Mouse (Mus musculus): ENCODE measurements at regions not wholly inside any gene's neighbourhood (a gene's known extent, or its start where the extent isn't known, plus 50 kb on each side); places are given as distances from the start of the nearest gene placed in this dataset.

DNA sequence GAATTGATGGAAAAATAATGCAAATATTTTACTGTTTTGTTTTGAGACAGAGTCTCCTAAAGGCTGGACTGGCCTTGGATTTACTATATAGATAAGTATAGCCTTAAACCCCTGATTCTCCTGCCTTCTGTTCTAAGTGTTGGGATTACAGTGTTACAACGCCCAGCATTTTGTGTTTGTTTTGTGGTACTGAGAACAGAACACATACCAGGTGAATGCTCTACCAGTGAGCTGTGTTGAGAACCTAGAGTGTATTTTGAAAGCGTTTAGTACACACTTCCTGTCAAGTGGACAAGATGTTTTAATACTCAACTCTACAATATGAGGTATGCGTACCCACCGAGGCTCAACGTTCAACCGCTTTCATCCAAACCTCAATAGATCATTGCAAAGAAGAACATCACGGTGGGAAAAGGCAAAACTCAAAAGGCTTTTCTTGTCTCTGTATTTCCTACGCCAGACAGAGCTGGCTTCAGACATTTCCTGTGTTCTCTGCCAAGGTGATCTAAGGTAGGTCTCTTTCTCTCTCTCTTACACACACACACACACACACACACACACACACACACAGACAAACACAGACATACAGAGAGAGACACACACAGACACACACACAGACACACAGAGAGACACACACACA is 104.3 kb upstream of the Cpm start:
- no peak overlapping the region for H3K9ac ChIP-seq (ENCODE audit: low read length)
- H3K4me2 ChIP-seq (ENCODE audit: low read depth, low read length) = no peak overlapping the region
- no peak for ATAC-seq (replicated peaks; ENCODE audit: extremely low read depth, insufficient read depth, low FRiP score)
- no peak overlapping the region for H3K4me3 ChIP-seq (ENCODE audit: low read length)
- H3K36me3 ChIP-seq (ENCODE audit: control insufficient read depth, insufficient read depth) = no peaks in the 10 kb centered on the region
- 72% methylated on average over 8 of the region's 8 CpGs for WGBS
- H3K27ac ChIP-seq (ENCODE audit: low read length) = no peak overlapping the region
- H3K4me1 ChIP-seq (ENCODE audit: control insufficient read depth, insufficient read depth, low read length) = no peaks in the 10 kb centered on the region
- H3K9me3 ChIP-seq (replicated peaks; ENCODE audit: control insufficient read depth, low read length) = no peaks in the 10 kb centered on the region
- H3K27me3 ChIP-seq (ENCODE audit: control insufficient read depth, insufficient read depth, low read length) = no peaks in the 10 kb centered on the region

DNA sequence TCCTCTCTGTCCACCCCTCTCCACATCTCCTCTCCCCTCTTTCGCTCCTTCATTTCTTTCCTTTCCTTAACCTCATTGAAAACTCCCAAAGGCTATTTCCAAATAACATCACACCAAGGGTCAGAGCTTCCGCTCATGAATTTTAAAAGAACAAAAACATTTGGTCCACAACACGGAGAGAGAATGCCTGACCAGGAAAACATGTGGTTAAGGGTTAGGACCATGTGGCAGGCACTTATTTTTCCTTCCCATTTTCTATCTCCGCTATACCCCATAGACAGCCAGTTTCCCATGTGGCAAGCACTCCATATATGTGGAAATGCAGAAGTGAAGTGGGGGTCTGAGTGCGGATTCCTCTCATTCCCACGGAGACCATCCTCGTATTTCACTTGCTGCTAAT is 105.2 kb upstream of the Cpm start:
- H3K36me3 ChIP-seq (ENCODE audit: control insufficient read depth, insufficient read depth) = no peaks in the 10 kb centered on the region
- H3K27me3 ChIP-seq (ENCODE audit: control insufficient read depth, insufficient read depth, low read length) = no peaks in the 10 kb centered on the region
- no peak overlapping the region for H3K4me2 ChIP-seq (ENCODE audit: low read depth, low read length)
- WGBS = 83% methylated on average over 7 of the region's 7 CpGs
- H3K9me3 ChIP-seq (replicated peaks; ENCODE audit: control insufficient read depth, low read length) = no peaks in the 10 kb centered on the region
- no peak overlapping the region for H3K27ac ChIP-seq (ENCODE audit: low read length)
- H3K4me1 ChIP-seq (ENCODE audit: control insufficient read depth, insufficient read depth, low read length) = no peaks in the 10 kb centered on the region
- H3K4me3 ChIP-seq (ENCODE audit: low read length) = no peak overlapping the region
- H3K9ac ChIP-seq (ENCODE audit: low read length) = no peak overlapping the region
- ATAC-seq (replicated peaks; ENCODE audit: extremely low read depth, insufficient read depth, low FRiP score) = no peak

DNA sequence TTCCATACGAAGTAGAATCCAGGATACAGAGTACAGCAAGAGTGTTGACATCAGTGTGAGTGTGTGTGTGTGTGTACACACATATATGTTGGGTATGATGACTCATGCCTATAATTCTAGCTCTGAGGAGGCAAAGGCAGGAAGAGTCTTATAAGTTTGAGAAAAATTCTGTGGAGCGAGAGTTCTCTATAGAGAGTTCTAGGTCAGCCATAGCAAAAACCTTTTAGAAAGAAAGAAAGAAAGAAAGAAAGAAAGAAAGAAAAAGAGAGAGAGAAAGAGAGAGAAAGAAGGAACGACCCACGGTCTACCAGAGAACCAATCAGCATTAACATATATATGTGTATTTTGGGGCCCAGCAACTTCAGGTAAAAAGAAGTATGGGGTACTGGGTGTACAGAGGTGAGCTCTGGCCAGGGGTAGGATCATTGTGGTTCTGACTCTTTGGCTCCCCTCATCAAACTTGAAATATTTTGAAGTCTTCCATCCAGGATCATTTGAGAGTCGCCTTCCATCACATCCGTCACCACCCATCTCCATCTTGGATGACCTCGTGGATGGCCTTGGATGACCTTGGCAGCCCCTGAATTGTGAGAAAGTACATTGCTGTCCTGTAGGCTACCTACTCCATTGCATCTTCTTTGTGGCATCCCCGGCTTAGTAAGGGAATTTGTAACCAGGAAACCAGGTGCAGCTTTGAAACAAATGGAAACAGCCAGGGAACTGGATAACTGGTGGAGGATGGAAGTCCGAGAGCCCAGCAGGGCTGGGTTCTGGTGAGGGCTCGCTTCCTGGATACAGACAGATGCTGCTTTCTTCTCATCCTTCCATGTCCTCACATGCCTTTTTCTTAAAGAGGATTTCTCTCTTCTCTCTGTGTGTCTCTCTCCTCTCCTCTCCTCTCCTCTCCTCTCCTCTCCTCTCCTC is 106.1 kb upstream of the Cpm start:
- Histone ChIP-seq H3K9ac (ENCODE audit: low read length) (no peak overlapping the region), H3K27ac (ENCODE audit: low read length) (no peak overlapping the region), H3K4me1 (ENCODE audit: control insufficient read depth, insufficient read depth, low read length) (no peaks in the 10 kb centered on the region), H3K9me3 (replicated peaks; ENCODE audit: control insufficient read depth, low read length) (no peaks in the 10 kb centered on the region), H3K27me3 (ENCODE audit: control insufficient read depth, insufficient read depth, low read length) (no peaks in the 10 kb centered on the region), H3K4me3 (ENCODE audit: low read length) (no peak overlapping the region), H3K36me3 (ENCODE audit: control insufficient read depth, insufficient read depth) (no peaks in the 10 kb centered on the region), H3K4me2 (ENCODE audit: low read depth, low read length) (no peak overlapping the region)
- no peak for ATAC-seq (replicated peaks; ENCODE audit: extremely low read depth, insufficient read depth, low FRiP score)
- 78% methylated on average over 10 of the region's 10 CpGs for WGBS

DNA sequence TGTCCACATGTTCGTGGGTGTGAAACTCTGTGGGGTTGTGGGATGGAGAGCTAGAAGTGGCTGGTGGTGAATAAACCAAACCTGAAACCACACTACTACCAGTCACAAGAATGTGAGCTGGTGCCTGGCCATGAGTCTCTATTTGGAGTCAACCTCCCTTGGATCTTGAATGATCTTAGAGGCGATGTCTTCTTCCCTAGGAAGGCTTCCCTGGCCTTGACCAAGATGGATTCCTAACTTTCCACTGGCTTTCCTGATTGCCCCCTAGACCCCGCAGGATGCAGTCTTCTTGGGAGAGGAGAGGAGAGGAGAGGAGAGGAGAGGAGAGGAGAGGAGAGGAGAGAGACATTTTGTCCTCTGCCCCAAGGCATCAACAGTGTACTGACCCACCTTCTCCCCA is 106.9 kb upstream of the Cpm start:
- Histone ChIP-seq H3K27me3 (ENCODE audit: control insufficient read depth, insufficient read depth, low read length) (no peaks in the 10 kb centered on the region), H3K4me3 (ENCODE audit: low read length) (no peak overlapping the region), H3K9ac (ENCODE audit: low read length) (no peak overlapping the region), H3K4me1 (ENCODE audit: control insufficient read depth, insufficient read depth, low read length) (no peaks in the 10 kb centered on the region; the same call in 1 of the 2 replicates), H3K36me3 (ENCODE audit: control insufficient read depth, insufficient read depth) (no peaks in the 10 kb centered on the region), H3K27ac (ENCODE audit: low read length) (no peak overlapping the region), H3K4me2 (ENCODE audit: low read depth, low read length) (no peak overlapping the region), H3K9me3 (replicated peaks; ENCODE audit: control insufficient read depth, low read length) (no peaks in the 10 kb centered on the region)
- ATAC-seq (replicated peaks; ENCODE audit: extremely low read depth, insufficient read depth, low FRiP score) = no peak
- WGBS = 77% methylated on average over 3 of the region's 3 CpGs

DNA sequence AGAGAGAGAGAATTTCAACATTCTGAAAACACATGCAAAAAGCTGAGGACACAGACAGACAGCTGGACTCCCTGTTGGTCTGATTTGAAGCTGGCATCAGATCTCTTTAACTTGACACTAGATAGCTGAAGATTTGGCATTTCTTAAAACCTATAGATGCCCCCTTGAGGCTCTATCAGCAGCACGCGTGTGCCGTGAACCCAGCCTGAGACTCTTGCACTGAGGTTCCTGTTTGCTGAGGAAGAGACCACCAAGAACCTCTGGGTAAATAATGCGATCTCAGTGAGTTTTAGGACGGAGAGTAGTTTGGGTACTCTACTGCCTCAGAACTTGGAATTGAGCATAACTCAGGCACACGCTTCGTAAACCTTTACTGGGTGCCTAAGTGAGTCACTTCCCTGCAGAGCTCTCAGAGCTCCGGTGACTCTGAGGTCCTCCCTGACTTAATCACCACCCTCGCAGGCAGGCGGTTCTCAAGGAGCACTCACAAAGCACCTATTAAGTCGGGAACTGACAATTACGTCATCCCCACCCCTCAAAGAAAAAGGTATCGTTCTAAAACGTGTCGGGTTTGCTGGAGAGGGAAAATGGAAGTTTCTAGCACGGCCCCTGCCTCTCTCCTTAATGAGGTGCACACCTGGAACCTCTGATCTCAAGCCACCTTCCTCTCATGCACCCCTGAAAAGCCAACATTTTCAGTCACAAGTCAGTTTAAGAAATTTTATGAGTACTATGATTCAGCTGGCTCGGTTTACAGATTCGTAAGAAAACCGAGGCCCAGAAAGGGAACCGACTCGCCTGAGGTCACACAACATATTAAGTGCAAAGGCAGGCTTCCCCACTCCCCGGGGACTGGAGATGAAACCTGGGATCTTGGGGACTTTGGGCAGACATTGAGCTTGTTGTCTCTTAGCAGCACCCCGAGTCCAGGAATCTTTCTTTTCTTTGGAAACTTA is 107.7 kb upstream of the Cpm start:
- Histone ChIP-seq H3K27me3 (ENCODE audit: control insufficient read depth, insufficient read depth, low read length) (no peaks in the 10 kb centered on the region), H3K4me3 (ENCODE audit: low read length) (no peak overlapping the region), H3K4me2 (ENCODE audit: low read depth, low read length) (no peak overlapping the region), H3K36me3 (ENCODE audit: control insufficient read depth, insufficient read depth) (no peaks in the 10 kb centered on the region), H3K9me3 (replicated peaks; ENCODE audit: control insufficient read depth, low read length) (no peaks in the 10 kb centered on the region), H3K4me1 (ENCODE audit: control insufficient read depth, insufficient read depth, low read length) (no peaks in the 10 kb centered on the region; the same call in 1 of the 2 replicates), H3K9ac (ENCODE audit: low read length) (no peak overlapping the region), H3K27ac (ENCODE audit: low read length) (no peak overlapping the region)
- ATAC-seq (replicated peaks; ENCODE audit: extremely low read depth, insufficient read depth, low FRiP score) = no peak
- 67% methylated on average over 23 of the region's 23 CpGs for WGBS

DNA sequence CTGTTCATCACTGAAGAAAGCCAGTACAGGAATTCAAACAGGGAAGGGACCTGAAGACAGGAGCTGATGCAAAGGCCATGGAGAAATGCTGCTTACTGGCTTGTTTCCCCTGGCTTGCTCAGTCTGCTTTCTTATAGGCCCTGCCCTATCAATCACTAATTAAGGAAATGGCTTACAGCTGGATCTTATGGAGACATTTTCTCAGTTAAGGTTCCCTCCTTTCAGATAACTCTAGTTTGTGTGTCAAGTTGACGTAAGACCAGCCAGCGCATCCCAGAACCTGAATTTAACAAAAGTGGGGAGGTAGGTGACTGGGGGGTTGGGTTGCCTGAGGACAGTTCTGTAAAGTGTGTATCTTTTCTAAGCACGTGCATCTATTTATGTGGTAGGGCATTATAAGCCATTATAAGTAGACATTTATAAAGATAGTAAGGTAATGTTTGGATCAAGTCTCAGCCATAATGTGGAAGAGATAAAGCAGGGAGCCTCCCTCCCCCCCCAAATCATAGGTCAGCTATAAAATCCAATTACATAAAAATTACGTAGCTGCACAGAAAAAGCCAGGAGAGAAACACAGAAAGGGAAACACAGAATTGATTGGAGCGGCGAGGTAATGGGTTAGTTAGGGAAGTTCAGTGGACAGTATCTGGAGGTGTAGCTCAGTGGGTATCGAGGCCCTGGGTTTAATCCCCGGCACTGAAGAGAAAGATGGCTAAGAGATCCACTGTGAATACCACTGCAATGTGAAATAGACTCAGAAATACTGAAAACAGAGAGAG is 108.6 kb upstream of the Cpm start:
- Histone ChIP-seq H3K4me3 (ENCODE audit: low read length) (no peak overlapping the region), H3K9ac (ENCODE audit: low read length) (no peak overlapping the region), H3K27me3 (ENCODE audit: control insufficient read depth, insufficient read depth, low read length) (no peaks in the 10 kb centered on the region), H3K27ac (ENCODE audit: low read length) (no peak overlapping the region), H3K4me1 (ENCODE audit: control insufficient read depth, insufficient read depth, low read length) (no peaks in the 10 kb centered on the region; the same call in 1 of the 2 replicates), H3K9me3 (replicated peaks; ENCODE audit: control insufficient read depth, low read length) (no peaks in the 10 kb centered on the region), H3K36me3 (ENCODE audit: control insufficient read depth, insufficient read depth) (no peaks in the 10 kb centered on the region), H3K4me2 (ENCODE audit: low read depth, low read length) (no peak overlapping the region)
- ATAC-seq (replicated peaks; ENCODE audit: extremely low read depth, insufficient read depth, low FRiP score) = no peak
- 88% methylated on average over 8 of the region's 8 CpGs for WGBS

DNA sequence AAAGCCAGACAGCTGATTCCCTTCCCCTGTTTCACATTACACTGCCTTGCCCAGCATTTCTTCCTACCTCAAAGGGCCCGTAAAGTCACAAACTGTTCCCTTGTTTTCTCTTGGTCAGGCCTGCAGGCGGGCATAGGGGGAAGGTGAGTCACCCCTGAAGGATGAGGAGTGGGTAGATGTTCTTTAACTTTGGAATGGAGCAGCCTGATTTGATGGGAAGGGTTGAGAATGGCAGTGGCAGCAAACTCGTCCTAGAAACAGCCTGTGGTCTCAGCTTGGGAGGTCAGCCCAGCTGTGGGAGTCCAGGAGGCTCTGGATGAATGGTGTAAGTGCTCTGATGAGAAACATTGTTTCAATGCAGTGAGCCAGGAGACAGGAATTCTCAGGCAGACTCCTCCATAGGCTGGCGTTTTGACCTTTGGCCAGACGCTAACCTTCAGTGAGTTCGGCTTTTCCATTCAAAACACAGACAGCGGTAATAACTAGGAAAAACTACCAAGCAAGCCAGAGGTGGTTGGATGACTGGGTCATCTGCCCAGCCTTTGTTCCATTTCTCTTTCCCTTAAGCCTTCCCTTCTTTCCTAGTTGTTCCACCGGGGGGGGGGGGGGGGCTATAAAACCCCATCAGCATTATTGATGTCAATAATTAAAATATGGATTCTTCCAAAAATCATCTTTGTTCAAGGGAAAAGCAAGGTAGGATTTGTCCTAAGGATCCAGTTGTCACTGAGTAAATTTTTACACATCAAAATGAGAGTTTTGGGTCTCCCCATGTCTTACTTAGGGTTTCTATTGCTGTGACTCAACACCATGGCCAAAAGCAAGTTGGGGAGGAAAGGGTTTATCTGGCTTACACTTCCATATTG is 109.4 kb upstream of the Cpm start:
- no peak overlapping the region for H3K9ac ChIP-seq (ENCODE audit: low read length)
- 64% methylated on average over 8 of the region's 8 CpGs for WGBS
- H3K36me3 ChIP-seq (ENCODE audit: control insufficient read depth, insufficient read depth) = no peaks in the 10 kb centered on the region
- H3K9me3 ChIP-seq (replicated peaks; ENCODE audit: control insufficient read depth, low read length) = no peaks in the 10 kb centered on the region
- H3K4me1 ChIP-seq (ENCODE audit: control insufficient read depth, insufficient read depth, low read length) = no peaks in the 10 kb centered on the region; the same call in 1 of the 2 replicates
- ATAC-seq (replicated peaks; ENCODE audit: extremely low read depth, insufficient read depth, low FRiP score) = no peak
- no peak overlapping the region for H3K4me2 ChIP-seq (ENCODE audit: low read depth, low read length)
- H3K27me3 ChIP-seq (ENCODE audit: control insufficient read depth, insufficient read depth, low read length) = no peaks in the 10 kb centered on the region
- H3K4me3 ChIP-seq (ENCODE audit: low read length) = no peak overlapping the region
- no peak overlapping the region for H3K27ac ChIP-seq (ENCODE audit: low read length)

All from heart, embryonic 16.5 days (tissue).